Mouse (Mus musculus) ES-CJ7 (cell line): ENCODE measurements around the gene Erp27.

Experiments
- DNase-seq: peaks from one replicate; pipeline ENCODE4 v3.0.0; 2011; ENCODE audit warnings: low read depth, low spot score

The Erp27 gene

GRCm38 (mm10) chr6:136922080-136922479 is at the start of gene Erp27:
Erp27 (minus strand) TSS chr6:136922180.
- no peak for DNase-seq

GRCm38 (mm10) chr6:136968877-136969276 is 46.9 kb upstream of the Erp27 start:
- DNase-seq, result peak; percentile 47

GRCm38 (mm10) chr6:136967466-136967865 is 45.5 kb upstream of the Erp27 start:
- DNase-seq, result peak; percentile 56

GRCm38 (mm10) chr6:136965912-136966311 is 43.9 kb upstream of the Erp27 start:
- no peak for DNase-seq

DNA sequence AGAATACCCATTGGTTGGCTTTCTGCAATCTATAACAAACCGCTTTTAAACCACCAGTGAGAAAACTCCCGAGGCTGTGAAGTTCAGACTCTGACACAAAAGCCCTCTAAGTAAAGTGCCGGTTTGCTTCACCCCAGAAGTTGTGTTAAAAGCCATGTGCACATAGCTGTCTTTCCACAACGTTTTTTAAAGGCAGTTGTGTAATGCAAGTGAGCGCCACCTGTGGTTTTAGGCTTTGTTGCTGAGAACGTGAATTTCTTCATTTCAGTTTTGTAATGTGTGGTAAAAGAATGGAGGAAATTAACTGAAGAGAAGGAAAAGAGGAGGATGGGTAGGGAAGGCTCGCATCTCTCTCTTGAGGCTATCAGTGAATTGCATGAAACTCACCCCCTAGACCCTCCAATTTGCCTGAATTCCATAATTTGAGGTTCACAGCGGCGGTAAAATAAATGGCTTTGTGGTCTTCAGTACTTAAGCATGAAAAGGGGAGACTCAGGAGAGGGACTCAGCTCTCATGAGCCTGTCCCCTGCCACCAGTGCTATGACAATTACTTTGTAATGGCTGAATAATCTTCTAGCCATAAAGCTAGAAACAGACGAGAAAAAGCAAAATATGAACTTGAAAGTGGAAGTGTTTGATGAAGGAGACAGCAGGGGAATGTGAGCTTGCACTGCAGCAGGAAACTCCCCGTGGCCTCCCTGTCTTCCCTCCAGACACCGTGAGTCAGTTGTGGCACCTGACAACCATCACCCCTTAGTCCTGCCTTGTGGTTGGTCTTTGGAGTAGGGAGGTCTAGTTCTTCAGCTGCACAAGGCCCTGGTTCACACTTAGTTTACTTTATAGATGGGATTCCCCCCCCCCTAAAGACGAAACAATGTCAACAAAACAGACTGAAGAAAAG is 42.9 kb upstream of the Erp27 start:
- DNase-seq, result no peak

DNA sequence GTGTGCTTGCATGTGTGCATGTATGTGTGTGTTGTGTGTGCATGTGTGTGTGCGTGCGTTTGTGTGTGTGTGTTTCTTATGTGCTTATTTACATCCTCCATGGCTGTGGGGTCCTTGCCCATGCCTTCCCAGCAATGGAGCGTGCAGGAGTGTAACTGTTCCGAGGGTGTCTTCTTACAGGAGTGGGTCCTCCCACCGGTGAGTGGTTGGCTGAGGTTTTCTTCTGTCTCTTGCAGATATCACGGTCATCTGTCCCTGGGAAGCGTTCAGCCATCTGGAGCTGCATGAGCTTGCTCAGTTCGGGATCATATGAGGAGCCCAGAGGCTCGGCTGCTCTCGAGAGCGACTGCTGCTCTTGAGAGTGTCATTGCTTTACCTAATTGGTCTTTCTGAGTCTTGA is 41.0 kb upstream of the Erp27 start:
- DNase-seq, result no peak

GRCm38 (mm10) chr6:136959131-136959530 is 37.2 kb upstream of the Erp27 start:
- DNase-seq, result no peak

DNA sequence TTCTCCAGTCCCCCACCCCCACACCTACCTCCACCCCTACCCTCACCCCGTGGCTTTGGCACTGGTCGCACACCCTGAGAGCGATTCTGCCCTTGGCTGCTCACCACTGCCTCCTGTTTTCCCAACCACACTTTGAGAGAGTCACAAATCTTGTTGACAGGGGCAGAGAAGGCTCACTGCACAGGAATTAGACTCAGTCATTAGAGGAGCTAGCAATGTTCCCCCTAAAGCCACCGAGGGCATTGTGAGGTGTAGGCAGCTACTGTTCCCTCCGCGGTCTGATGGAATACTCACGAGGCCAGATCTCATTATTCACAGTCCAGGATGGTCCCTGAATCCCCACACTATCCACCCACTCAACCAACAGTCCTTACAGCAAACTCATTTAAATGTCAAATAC is 35.1 kb upstream of the Erp27 start:
- DNase-seq, result no peak

GRCm38 (mm10) chr6:136955240-136955639 is 33.3 kb upstream of the Erp27 start:
- no peak for DNase-seq

- DNase-seq, result no peak
Measured at GRCm38 (mm10) chr6:136954715-136955114, 32.7 kb upstream of the Erp27 start.

- DNase-seq, result no peak
Measured at GRCm38 (mm10) chr6:136954192-136954591, 32.2 kb upstream of the Erp27 start.

DNA sequence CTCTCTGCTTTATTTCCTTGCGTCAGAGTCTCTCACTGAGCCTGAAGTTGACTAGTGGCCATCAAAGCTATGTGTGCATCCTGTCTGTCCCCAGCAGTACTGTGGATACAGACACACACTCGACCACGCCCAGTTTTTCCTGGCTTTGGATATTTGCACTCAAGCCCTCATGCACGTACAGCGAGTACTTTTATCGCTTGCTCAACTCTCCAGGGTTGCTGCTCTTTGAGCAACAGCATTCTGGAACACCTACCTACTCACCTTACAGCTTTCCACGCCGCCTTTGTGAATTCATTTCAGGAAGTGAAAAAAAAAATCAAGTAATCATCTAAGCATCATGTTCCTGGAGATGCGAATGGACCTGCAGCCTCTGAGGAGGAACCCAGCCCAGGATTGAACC is 30.9 kb upstream of the Erp27 start:
- DNase-seq, result peak; percentile 51

- DNase-seq, result no peak
Measured at GRCm38 (mm10) chr6:136950171-136950570, 28.2 kb upstream of the Erp27 start.

DNA sequence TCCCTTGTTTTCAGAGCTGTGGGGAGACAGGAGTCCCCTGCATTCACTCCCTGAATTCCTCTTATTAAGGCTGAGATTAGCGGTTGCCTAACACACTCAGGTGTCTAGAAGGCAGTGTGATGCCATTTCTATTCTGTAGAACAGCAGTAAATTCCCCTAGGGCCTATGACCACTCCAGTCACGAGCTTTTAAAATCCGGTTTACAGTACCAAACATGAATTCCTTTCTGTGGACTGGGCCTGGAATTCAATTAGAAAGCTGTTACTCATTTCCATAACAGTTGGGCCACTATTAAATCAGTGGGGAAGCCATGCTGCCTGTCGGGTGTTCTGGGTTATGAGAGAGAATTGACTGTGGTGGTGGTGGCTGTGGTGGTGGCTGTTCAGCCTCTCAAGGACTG is 25.7 kb upstream of the Erp27 start:
- no peak for DNase-seq

- DNase-seq, result no peak
Measured at GRCm38 (mm10) chr6:136946943-136947342, 25.0 kb upstream of the Erp27 start.

DNA sequence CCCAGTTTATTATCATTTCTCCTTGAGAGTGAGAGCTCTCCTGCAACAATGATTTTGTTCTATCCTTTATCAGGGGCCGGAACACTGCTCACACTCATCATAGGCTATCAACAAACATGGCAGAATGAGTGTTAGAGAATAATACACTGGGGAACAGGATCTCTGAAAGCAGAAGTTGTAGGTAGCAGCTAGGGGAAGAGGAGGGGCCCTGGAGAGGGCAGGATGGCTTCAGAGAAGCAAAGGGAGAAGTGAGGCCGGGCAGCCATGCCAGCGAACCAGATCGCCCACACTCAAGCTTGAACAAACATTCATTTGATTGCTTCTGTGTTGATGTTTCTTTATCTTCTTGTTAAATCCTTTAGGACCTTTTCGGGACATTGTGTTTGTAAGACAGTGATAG is 24.3 kb upstream of the Erp27 start:
- DNase-seq, result no peak

DNA sequence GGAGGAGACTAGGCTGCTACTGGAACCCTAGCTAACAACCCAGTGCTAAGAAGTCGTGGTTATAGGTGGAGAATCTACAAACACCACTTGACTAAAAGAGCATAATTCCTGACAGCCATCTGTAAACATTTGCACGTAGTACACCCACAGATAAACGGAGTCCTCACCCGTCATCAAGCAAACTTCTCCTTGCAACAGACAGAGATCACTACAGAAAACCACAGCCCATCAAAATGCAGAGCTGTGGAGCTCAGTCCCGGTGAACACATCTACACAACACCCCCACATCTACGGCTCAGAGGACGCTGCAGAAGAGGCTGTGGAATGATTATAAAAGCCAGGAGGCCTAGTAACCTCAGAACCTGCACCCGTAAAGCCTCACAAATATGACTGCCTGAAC is 22.5 kb upstream of the Erp27 start:
- DNase-seq, result no peak

DNA sequence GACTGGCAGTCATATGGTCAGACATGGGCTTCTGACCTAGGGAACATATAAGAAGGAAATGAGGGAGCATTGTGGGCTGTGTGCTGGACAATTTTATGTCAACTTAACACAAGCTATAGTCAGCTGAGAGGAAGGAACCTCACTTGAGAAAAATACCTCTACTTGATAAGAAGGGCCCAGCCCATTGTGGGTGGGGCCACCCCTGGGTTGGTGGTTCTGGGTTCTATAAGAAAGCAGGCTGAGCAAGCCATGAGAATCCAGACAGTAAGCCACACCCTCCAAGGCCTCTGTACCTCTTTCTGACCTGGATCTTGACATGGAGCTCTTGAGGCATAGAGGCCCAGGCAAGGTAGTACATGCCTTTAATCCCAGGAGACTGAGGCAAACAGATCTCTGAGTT is 21.4 kb upstream of the Erp27 start:
- DNase-seq, result no peak

- no peak for DNase-seq
Measured at GRCm38 (mm10) chr6:136942280-136942679, 20.3 kb upstream of the Erp27 start.

GRCm38 (mm10) chr6:136941051-136942021 is 19.4 kb upstream of the Erp27 start, which contains the start of gene Arhgdib:
Arhgdib (minus strand) TSS chr6:136941899.
- peak; percentile 26 for DNase-seq

DNA sequence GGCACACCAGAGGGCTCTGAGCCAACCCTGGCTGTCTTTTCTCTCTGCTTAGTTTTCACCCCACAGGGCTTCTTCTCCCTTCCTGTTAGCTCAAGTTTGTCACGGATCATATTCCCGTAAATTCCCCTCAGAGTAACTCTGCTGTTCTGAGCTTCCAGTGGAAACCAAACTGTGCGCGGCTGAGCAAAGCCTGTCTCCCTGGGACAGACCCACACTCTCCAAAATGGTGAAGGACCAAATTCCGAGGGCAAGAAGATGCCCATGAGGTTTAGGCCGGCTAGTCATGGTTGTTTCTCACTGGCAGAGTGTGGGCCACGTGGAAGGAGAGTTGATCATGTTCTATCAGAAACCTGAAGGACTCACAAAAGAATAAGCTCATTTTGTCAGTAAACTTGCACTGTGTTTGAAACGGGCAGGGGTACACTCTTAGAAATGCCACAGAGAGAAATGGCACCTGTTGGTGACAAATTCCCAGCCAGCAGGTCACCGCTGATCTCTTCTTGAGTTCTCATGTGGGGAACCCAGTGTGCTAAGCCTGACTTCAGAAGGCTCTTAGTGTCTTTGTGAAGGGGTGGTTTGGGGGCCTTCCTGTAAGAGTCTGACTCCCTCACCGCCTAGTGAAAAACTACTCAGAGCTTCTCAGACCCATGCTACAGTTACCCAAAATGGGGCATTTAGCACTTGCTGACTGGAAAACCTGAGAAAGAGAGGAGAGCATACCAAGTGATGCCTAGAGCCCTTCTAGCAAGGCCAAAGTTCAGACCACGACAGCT is 18.4 kb upstream of the Erp27 start:
- DNase-seq, result no peak
